Mouse (Mus musculus) hindbrain, embryonic 12.5 days (tissue): ENCODE measurements around the gene Tbc1d14. TPM values are rescaled to one million over a fixed set of nuclear protein-coding genes. Genes with fewer than 3 reads are reported as not detected.

Source experiments
- ATAC-seq: fragments of 200-750 bp; cut with Nextera tagmentation; 2 replicates; pipeline ENCODE4 v1.8.0; 2017; ENCODE audit warnings: moderate TSS enrichment; ENCODE audit not compliant: low FRiP score
- H3K27ac ChIP-seq: fragments of 300-500 bp; sonication (generic); 2 replicates; pipeline ENCODE4 v1.5.1; 2016; ENCODE audit warnings: mild to moderate bottlenecking
- H3K27me3 ChIP-seq: fragments of 300-500 bp; sonication (generic); 2 replicates; pipeline ENCODE4 v1.6.1; 2016; ENCODE audit warnings: mild to moderate bottlenecking
- H3K36me3 ChIP-seq: fragments of 300-500 bp; sonication (generic); 2 replicates; pipeline ENCODE4 v1.6.1; 2016; ENCODE audit warnings: mild to moderate bottlenecking
- H3K4me1 ChIP-seq: fragments of 300-500 bp; sonication (generic); 2 replicates; pipeline ENCODE4 v1.6.1; 2016
- H3K4me2 ChIP-seq: fragments of 300-500 bp; sonication (generic); replicated peaks from 2 replicates; pipeline ENCODE4 v1.6.1; 2016; ENCODE audit warnings: mild to moderate bottlenecking
- H3K4me3 ChIP-seq: fragments of 300-500 bp; sonication (generic); 2 replicates; pipeline ENCODE4 v1.5.1; 2016; ENCODE audit warnings: mild to moderate bottlenecking
- H3K9ac ChIP-seq: fragments of 300-500 bp; sonication (generic); 2 replicates; pipeline ENCODE4 v1.6.1; 2016; ENCODE audit warnings: mild to moderate bottlenecking, moderate library complexity
- H3K9me3 ChIP-seq: fragments of 300-500 bp; sonication (generic); replicated peaks from 2 replicates; pipeline ENCODE4 v1.6.1; 2016; ENCODE audit warnings: mild to moderate bottlenecking
- WGBS: fragments of 180-500 bp; shearing (Covaris S2); methylation state at CpG from one replicate; pipeline ENCODE4 v1.1.7; 2016; 5-methylcytosine and 5-hydroxymethylcytosine counted together
- polyA plus RNA-seq: library from polyadenylated mRNA; unstranded; fragments of >200 nt; fragmentation: Nextera tagmentation; extraction: Ambion mirVana; gene quantifications from 2 replicates; pipeline ENCODE4 v1.2.1, GENCODE M21; 2016

The Tbc1d14 gene
- polyA plus RNA-seq, 1 experiment from 2014 or later, result 56.2 TPM

GRCm38 (mm10) chr5:36559510-36560235 is 33.4 kb downstream of the Tbc1d14 start:
- Histone ChIP-seq H3K36me3 (no peaks in the 10 kb centered on the region), H3K9me3 (no peaks in the 10 kb centered on the region), H3K9ac (no peak overlapping the region), H3K4me3 (no peak overlapping the region), H3K27ac (no peak overlapping the region), H3K4me1 (peaks cover 6% of the 10 kb centered on the region), H3K27me3 (no peaks in the 10 kb centered on the region), H3K4me2 (no peak overlapping the region)
- WGBS, result 88% methylated on average over 6 of the region's 6 CpGs
- ATAC-seq, result no peak

- H3K4me2 ChIP-seq, result no peak overlapping the region
- no peak for ATAC-seq
- H3K36me3 ChIP-seq, result no peaks in the 10 kb centered on the region
- no peaks in the 10 kb centered on the region for H3K9me3 ChIP-seq
- peaks cover 6% of the 10 kb centered on the region for H3K4me1 ChIP-seq
- WGBS, result 84% methylated on average over 5 of the region's 5 CpGs
- H3K27me3 ChIP-seq, result no peaks in the 10 kb centered on the region
- no peak overlapping the region for H3K27ac ChIP-seq
- H3K4me3 ChIP-seq, result no peak overlapping the region
- no peak overlapping the region for H3K9ac ChIP-seq
Measured at GRCm38 (mm10) chr5:36559106-36559505, 34.0 kb downstream of the Tbc1d14 start.

GRCm38 (mm10) chr5:36558526-36558925 is 34.5 kb downstream of the Tbc1d14 start:
- Histone ChIP-seq H3K36me3 (no peaks in the 10 kb centered on the region), H3K9me3 (no peaks in the 10 kb centered on the region), H3K9ac (no peak overlapping the region), H3K27me3 (no peaks in the 10 kb centered on the region), H3K4me1 (peaks cover 3% of the 10 kb centered on the region), H3K4me3 (no peak overlapping the region), H3K4me2 (no peak overlapping the region), H3K27ac (no peak overlapping the region)
- 89% methylated on average over 2 of the region's 2 CpGs for WGBS
- ATAC-seq, result no peak

GRCm38 (mm10) chr5:36557584-36558308 is 35.3 kb downstream of the Tbc1d14 start:
- H3K4me1 ChIP-seq, result peaks cover 3% of the 10 kb centered on the region
- no peaks in the 10 kb centered on the region for H3K9me3 ChIP-seq
- no peaks in the 10 kb centered on the region for H3K36me3 ChIP-seq
- 31% methylated on average over 7 of the region's 7 CpGs for WGBS
- no peak for ATAC-seq
- no peak overlapping the region for H3K27ac ChIP-seq
- H3K4me3 ChIP-seq, result no peak overlapping the region
- no peak overlapping the region for H3K4me2 ChIP-seq
- H3K9ac ChIP-seq, result no peak overlapping the region
- H3K27me3 ChIP-seq, result no peaks in the 10 kb centered on the region

GRCm38 (mm10) chr5:36556906-36557305 is 36.2 kb downstream of the Tbc1d14 start:
- WGBS, result 67% methylated on average over 3 of the region's 3 CpGs
- ATAC-seq, result no peak
- no peaks in the 10 kb centered on the region for H3K27me3 ChIP-seq

GRCm38 (mm10) chr5:36556289-36556688 is 36.8 kb downstream of the Tbc1d14 start:
- Histone ChIP-seq H3K9me3 (no peaks in the 10 kb centered on the region), H3K4me2 (no peak overlapping the region), H3K4me1 (peaks cover 3% of the 10 kb centered on the region), H3K9ac (no peak overlapping the region), H3K4me3 (no peak overlapping the region), H3K27ac (no peak overlapping the region), H3K36me3 (no peaks in the 10 kb centered on the region), H3K27me3 (no peaks in the 10 kb centered on the region)
- no peak for ATAC-seq
- WGBS, result 74% methylated on average over 4 of the region's 4 CpGs

More at GRCm38 (mm10) chr5:36556906-36557305, 36.2 kb downstream of the Tbc1d14 start:
- H3K27ac ChIP-seq, result no peak overlapping the region
- H3K36me3 ChIP-seq, result no peaks in the 10 kb centered on the region
- H3K4me2 ChIP-seq, result no peak overlapping the region
- H3K4me3 ChIP-seq, result no peak overlapping the region
- no peak overlapping the region for H3K9ac ChIP-seq
- H3K4me1 ChIP-seq, result peaks cover 3% of the 10 kb centered on the region
- H3K9me3 ChIP-seq, result no peaks in the 10 kb centered on the region

- no peak overlapping the region for H3K4me2 ChIP-seq
- 66% methylated on average over 5 of the region's 5 CpGs for WGBS
- no peaks in the 10 kb centered on the region for H3K9me3 ChIP-seq
- peaks cover 3% of the 10 kb centered on the region for H3K4me1 ChIP-seq
- no peak overlapping the region for H3K4me3 ChIP-seq
- no peaks in the 10 kb centered on the region for H3K36me3 ChIP-seq
- no peak overlapping the region for H3K9ac ChIP-seq
- no peak for ATAC-seq
- no peak overlapping the region for H3K27ac ChIP-seq
- no peaks in the 10 kb centered on the region for H3K27me3 ChIP-seq
Measured at GRCm38 (mm10) chr5:36554496-36554895, 38.6 kb downstream of the Tbc1d14 start.

GRCm38 (mm10) chr5:36553886-36554285 is 39.2 kb downstream of the Tbc1d14 start:
- no peak for ATAC-seq
- 81% methylated on average over 4 of the region's 4 CpGs for WGBS
- Histone ChIP-seq H3K27ac (no peak overlapping the region), H3K4me1 (peaks cover 3% of the 10 kb centered on the region), H3K4me3 (no peak overlapping the region), H3K27me3 (no peaks in the 10 kb centered on the region), H3K36me3 (no peaks in the 10 kb centered on the region), H3K4me2 (no peak overlapping the region), H3K9me3 (no peaks in the 10 kb centered on the region), H3K9ac (no peak overlapping the region)

- no peak for ATAC-seq
- Histone ChIP-seq H3K4me3 (no peak overlapping the region), H3K4me1 (peaks cover 3% of the 10 kb centered on the region), H3K4me2 (no peak overlapping the region), H3K27ac (no peak overlapping the region), H3K36me3 (no peaks in the 10 kb centered on the region), H3K9ac (no peak overlapping the region), H3K27me3 (no peaks in the 10 kb centered on the region), H3K9me3 (no peaks in the 10 kb centered on the region)
- 77% methylated on average over 2 of the region's 2 CpGs for WGBS
Measured at GRCm38 (mm10) chr5:36553056-36553606, 39.9 kb downstream of the Tbc1d14 start.

GRCm38 (mm10) chr5:36552391-36552790 is 40.7 kb downstream of the Tbc1d14 start:
- no peaks in the 10 kb centered on the region for H3K27me3 ChIP-seq
- WGBS, result 97% methylated on average over 4 of the region's 4 CpGs

GRCm38 (mm10) chr5:36549243-36549642 is 43.8 kb downstream of the Tbc1d14 start:
- Histone ChIP-seq H3K9me3 (no peaks in the 10 kb centered on the region), H3K4me2 (no peak overlapping the region), H3K36me3 (no peaks in the 10 kb centered on the region), H3K9ac (no peak overlapping the region), H3K4me1 (no peaks in the 10 kb centered on the region), H3K4me3 (no peak overlapping the region), H3K27me3 (no peaks in the 10 kb centered on the region), H3K27ac (no peak overlapping the region)
- no peak for ATAC-seq
- WGBS, result 81% methylated on average over 6 of the region's 6 CpGs

More at GRCm38 (mm10) chr5:36552391-36552790, 40.7 kb downstream of the Tbc1d14 start:
- no peak overlapping the region for H3K9ac ChIP-seq
- no peak overlapping the region for H3K4me3 ChIP-seq
- H3K4me1 ChIP-seq, result no peaks in the 10 kb centered on the region
- H3K4me2 ChIP-seq, result no peak overlapping the region
- H3K27ac ChIP-seq, result no peak overlapping the region
- H3K9me3 ChIP-seq, result no peaks in the 10 kb centered on the region
- no peak for ATAC-seq
- no peaks in the 10 kb centered on the region for H3K36me3 ChIP-seq

- ATAC-seq, result no peak
- H3K27me3 ChIP-seq, result no peaks in the 10 kb centered on the region
- WGBS, result 100% methylated on average over 1 of the region's 1 CpGs
Measured at GRCm38 (mm10) chr5:36544765-36545164, 48.3 kb downstream of the Tbc1d14 start.

More at GRCm38 (mm10) chr5:36544765-36545164, 48.3 kb downstream of the Tbc1d14 start:
- no peak overlapping the region for H3K27ac ChIP-seq
- no peak overlapping the region for H3K4me3 ChIP-seq
- H3K36me3 ChIP-seq, result no peaks in the 10 kb centered on the region
- H3K4me1 ChIP-seq, result no peaks in the 10 kb centered on the region
- no peaks in the 10 kb centered on the region for H3K9me3 ChIP-seq
- no peak overlapping the region for H3K4me2 ChIP-seq
- H3K9ac ChIP-seq, result no peak overlapping the region
